In genomic region chr12:56587830-56588229, GRCm38 (mm10) we compare ENCODE assay signal across 10 mouse cellular contexts. TPM values are rescaled to one million over a fixed set of nuclear protein-coding genes. Genes with fewer than 3 reads are reported as not detected.
A peak's percentile ranks its signal among the peaks of the same experiment; 100 is the strongest.
DNase-seq lines count a peak whose midpoint lies in the region; ATAC-seq and TF ChIP-seq lines count a peak whose summit lies in the region.
"Had no signal": no experiment of that assay in that cellular context is flagged by ENCODE, and none has a peak within 500 bp of the region (broad histone marks: within the 10 kb centered on the region; RNA-seq: fewer than 3 reads in every experiment).

No protein-coding gene starts in this region.

- H3K27ac ChIP-seq in forebrain, embryonic 13.5 days = no peak overlapping the region
- no peak overlapping the region for H3K27ac ChIP-seq in forebrain, embryonic 10.5 days
- H3K27ac ChIP-seq in lung, embryonic 14.5 days (ENCODE audit: low read depth) = no peak overlapping the region
- no peak overlapping the region for H3K27ac ChIP-seq in midbrain, embryonic 16.5 days (ENCODE audit: low read length)

- no peaks in the 10 kb centered on the region for H3K36me3 ChIP-seq in forebrain, embryonic 13.5 days (ENCODE audit: poor library complexity, severe bottlenecking)
- H3K36me3 ChIP-seq in forebrain, embryonic 10.5 days (replicated peaks) = no peaks in the 10 kb centered on the region
- no peaks in the 10 kb centered on the region for H3K36me3 ChIP-seq in lung, embryonic 14.5 days (ENCODE audit: insufficient read depth)
- no peaks in the 10 kb centered on the region for H3K36me3 ChIP-seq in midbrain, embryonic 16.5 days (ENCODE audit: control insufficient read depth, insufficient read depth, low read length)

- peak; percentile 69 for TF ChIP-seq CTCF in lung, embryonic 14.5 days (IDR thresholded peaks at IDR 0.05; ENCODE audit: low read depth)

- H3K4me3 ChIP-seq in forebrain, embryonic 13.5 days = no peak overlapping the region
- H3K4me3 ChIP-seq in forebrain, embryonic 10.5 days = no peak overlapping the region
- H3K4me3 ChIP-seq in lung, embryonic 14.5 days (ENCODE audit: low read depth, low read length) = no peak overlapping the region
- no peak overlapping the region for H3K4me3 ChIP-seq in midbrain, embryonic 16.5 days (ENCODE audit: low read depth, low read length)

- 31% methylated on average over 6 of the region's 6 CpGs for WGBS in forebrain, embryonic 13.5 days
- 31% methylated on average over 6 of the region's 6 CpGs for WGBS in forebrain, embryonic 10.5 days
- WGBS in lung, embryonic 14.5 days = 29% methylated on average over 6 of the region's 6 CpGs
- 30% methylated on average over 6 of the region's 6 CpGs for WGBS in midbrain, embryonic 16.5 days

- H3K4me1 ChIP-seq in forebrain, embryonic 13.5 days = no peaks in the 10 kb centered on the region
- H3K4me1 ChIP-seq in forebrain, embryonic 10.5 days = no peaks in the 10 kb centered on the region
- H3K4me1 ChIP-seq in lung, embryonic 14.5 days (ENCODE audit: insufficient read depth) = no peaks in the 10 kb centered on the region
- H3K4me1 ChIP-seq in midbrain, embryonic 16.5 days (ENCODE audit: control insufficient read depth, insufficient read depth, low read length) = no peaks in the 10 kb centered on the region

- peak; percentile 81 for ATAC-seq in forebrain, embryonic 13.5 days
- no peak for ATAC-seq in lung, embryonic 14.5 days (ENCODE audit: insufficient read depth)
- ATAC-seq in midbrain, embryonic 16.5 days = peak; percentile 90

- peaks cover 13% of the 10 kb centered on the region; the same call in 1 of the 2 replicates for H3K27me3 ChIP-seq in forebrain, embryonic 13.5 days
- peaks cover 32% of the 10 kb centered on the region for H3K27me3 ChIP-seq in forebrain, embryonic 10.5 days (ENCODE audit: poor library complexity, severe bottlenecking)
- no peaks in the 10 kb centered on the region for H3K27me3 ChIP-seq in lung, embryonic 14.5 days (ENCODE audit: insufficient read depth, low read length)
- H3K27me3 ChIP-seq in midbrain, embryonic 16.5 days (ENCODE audit: control insufficient read depth, insufficient read depth, low read depth, low read length) = peaks cover 3% of the 10 kb centered on the region; the same call in 1 of the 2 replicates

- DNase-seq in forebrain, embryonic 10.5 days (ENCODE audit: extremely low spot score, low spot score) = no peak
- DNase-seq in lung, embryonic 14.5 days = peak; percentile 68
- no peak for DNase-seq in lung, adult 18-20 months
- DNase-seq in embryo, embryonic 11 days = peak; percentile 55
- DNase-seq in thymus, postnatal 36 days = no peak
- DNase-seq in yolk sac, embryonic 10.5 days (ENCODE audit: low spot score) = no peak
- DNase-seq: heart, postnatal 4 days had no signal

- H3K9me3 ChIP-seq in forebrain, embryonic 13.5 days (replicated peaks) = no peaks in the 10 kb centered on the region
- H3K9me3 ChIP-seq in forebrain, embryonic 10.5 days = no peaks in the 10 kb centered on the region
- no peaks in the 10 kb centered on the region for H3K9me3 ChIP-seq in lung, embryonic 14.5 days (ENCODE audit: low read depth, low read length)
- H3K9me3 ChIP-seq in midbrain, embryonic 16.5 days (replicated peaks; ENCODE audit: control insufficient read depth, low read length, poor library complexity, severe bottlenecking) = no peaks in the 10 kb centered on the region

- H3K9ac ChIP-seq in forebrain, embryonic 13.5 days = no peak overlapping the region
- no peak overlapping the region for H3K9ac ChIP-seq in lung, embryonic 14.5 days
- H3K9ac ChIP-seq in midbrain, embryonic 16.5 days (ENCODE audit: low read depth, low read length) = no peak overlapping the region

- H3K4me2 ChIP-seq in forebrain, embryonic 13.5 days = no peak overlapping the region
- H3K4me2 ChIP-seq in lung, embryonic 14.5 days = no peak overlapping the region
- H3K4me2 ChIP-seq in midbrain, embryonic 16.5 days (ENCODE audit: low read length) = no peak overlapping the region

RNA-seq across cellular contexts. Expression of gene Nkx2-9, which starts 25.3 kb away (rescaled TPM):
- polyA plus RNA-seq in forebrain, embryonic 13.5 days (2015; fragmentation: Nextera tagmentation; extraction: Ambion mirVana) = 0.43 and 1.0 TPM in 2 replicates
- 3.0 and 3.6 TPM in 2 replicates for polyA plus RNA-seq in forebrain, embryonic 10.5 days (2016; fragmentation: Nextera tagmentation; extraction: Ambion mirVana)
- polyA plus RNA-seq in lung, embryonic 14.5 days (2014; fragmentation: Nextera tagmentation; extraction: Ambion mirVana) = 0.14 TPM in 1 of 2 replicates, not detected in the other
- polyA plus RNA-seq in midbrain, embryonic 16.5 days (2015; fragmentation: Nextera tagmentation; extraction: Ambion mirVana) = not detected in 2 replicates
- polyA plus RNA-seq: lung, embryonic 16.5 days had no signal

RNA-seq across cellular contexts. Expression of gene Nkx2-1, which starts 51.1 kb away (rescaled TPM):
- polyA plus RNA-seq in forebrain, embryonic 13.5 days (2015; fragmentation: Nextera tagmentation; extraction: Ambion mirVana) = 12.4 and 22.6 TPM in 2 replicates
- polyA plus RNA-seq in forebrain, embryonic 10.5 days (2016; fragmentation: Nextera tagmentation; extraction: Ambion mirVana) = 12.0 and 14.3 TPM in 2 replicates
- 94.6 and 95.1 TPM in 2 replicates for polyA plus RNA-seq in lung, embryonic 14.5 days (2014; fragmentation: Nextera tagmentation; extraction: Ambion mirVana)
- 3.2 and 5.7 TPM in 2 replicates for polyA plus RNA-seq in midbrain, embryonic 16.5 days (2015; fragmentation: Nextera tagmentation; extraction: Ambion mirVana)

Comparison
In these comparisons a context has a peak if more than half of its experiments do, and no peak if none do; other contexts are left out.
1. DNase-seq: peak in lung, embryonic 14.5 days (single experiment) and embryo, embryonic 11 days (single experiment); none in forebrain, embryonic 10.5 days (single experiment), lung, adult 18-20 months (0 of 2), thymus, postnatal 36 days (0 of 2) and yolk sac, embryonic 10.5 days (single experiment).